Mouse (Mus musculus): ENCODE data around the gene Svop. TPM values are rescaled to one million over a fixed set of nuclear protein-coding genes. Genes with fewer than 3 reads are reported as not detected.

Svop gene
- polyA plus RNA-seq, 1 experiment from 2014 or later, result 80.3 TPM

- peaks cover 7% of the 10 kb centered on the region; the same call in 1 of the 2 replicates for H3K4me1 ChIP-seq (ENCODE audit: control insufficient read depth, insufficient read depth, low read length)
Measured at GRCm38 (mm10) chr5:114087875-114088480, 3.4 kb downstream of the Svop start.

DNA sequence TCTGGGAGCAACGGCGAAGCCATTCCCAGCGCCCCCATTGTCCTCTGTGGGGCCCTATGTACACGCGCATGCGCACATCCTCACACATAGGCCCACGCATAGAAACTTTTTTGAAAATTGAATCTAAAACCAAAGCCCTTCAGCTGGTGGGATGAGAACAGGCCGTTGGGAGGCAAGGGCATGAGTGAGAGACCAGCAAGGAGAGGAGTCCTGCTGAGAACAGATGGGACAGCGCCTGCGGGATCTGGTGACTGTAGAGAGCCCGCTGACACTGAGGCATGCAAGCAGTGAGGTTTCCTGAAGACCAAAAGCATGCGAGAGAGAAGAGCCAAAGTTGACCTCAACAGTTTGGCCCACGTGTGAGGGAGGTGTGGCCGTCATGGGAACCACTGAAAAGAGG is 5.9 kb downstream of the Svop start:
- no peak overlapping the region for H3K4me3 ChIP-seq (ENCODE audit: low read depth, low read length)
- no peaks in the 10 kb centered on the region for H3K36me3 ChIP-seq (ENCODE audit: control insufficient read depth, insufficient read depth, low read length)
- peaks cover 7% of the 10 kb centered on the region; the same call in 1 of the 2 replicates for H3K4me1 ChIP-seq (ENCODE audit: control insufficient read depth, insufficient read depth, low read length)
- no peak overlapping the region for H3K4me2 ChIP-seq (ENCODE audit: low read depth, low read length)
- ATAC-seq (ENCODE audit: low read depth), result no peak
- no peak overlapping the region for H3K27ac ChIP-seq (ENCODE audit: low read depth, low read length)
- 82% methylated on average over 14 of the region's 14 CpGs for WGBS
- no peak overlapping the region for H3K9ac ChIP-seq (replicated peaks; ENCODE audit: low read depth, low read length)
- H3K27me3 ChIP-seq (ENCODE audit: control insufficient read depth, insufficient read depth, low read length), result no peaks in the 10 kb centered on the region
- H3K9me3 ChIP-seq (ENCODE audit: control insufficient read depth, low read length), result no peaks in the 10 kb centered on the region

More at GRCm38 (mm10) chr5:114087875-114088480, 3.4 kb downstream of the Svop start:
- no peak overlapping the region for H3K9ac ChIP-seq (replicated peaks; ENCODE audit: low read depth, low read length)
- WGBS, result 83% methylated on average over 12 of the region's 12 CpGs
- no peaks in the 10 kb centered on the region for H3K9me3 ChIP-seq (ENCODE audit: control insufficient read depth, low read length)
- H3K4me2 ChIP-seq (ENCODE audit: low read depth, low read length), result no peak overlapping the region
- no peaks in the 10 kb centered on the region for H3K36me3 ChIP-seq (ENCODE audit: control insufficient read depth, insufficient read depth, low read length)
- H3K4me3 ChIP-seq (ENCODE audit: low read depth, low read length), result no peak overlapping the region
- no peak for ATAC-seq (ENCODE audit: low read depth)
- no peaks in the 10 kb centered on the region for H3K27me3 ChIP-seq (ENCODE audit: control insufficient read depth, insufficient read depth, low read length)
- H3K27ac ChIP-seq (ENCODE audit: low read depth, low read length), result no peak overlapping the region

DNA sequence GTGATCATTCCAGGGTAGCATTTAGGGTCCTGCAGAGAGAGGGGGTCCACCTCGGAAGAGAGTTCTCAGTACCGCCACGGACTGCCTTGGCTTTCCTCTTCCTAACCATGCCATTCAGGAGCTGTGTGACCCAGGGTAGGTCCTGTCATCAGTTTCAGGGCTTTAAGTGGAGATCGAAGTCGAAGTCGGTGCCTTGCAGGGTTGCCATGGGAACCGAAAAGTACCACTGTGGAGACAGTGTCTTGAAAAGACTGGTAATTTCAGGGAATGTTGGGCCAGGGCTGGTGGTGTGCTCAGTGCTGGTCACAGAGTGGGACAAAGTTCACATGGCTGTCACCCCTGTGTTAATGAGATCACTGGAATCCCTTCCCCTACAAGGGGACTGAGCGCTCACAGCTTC is 14.4 kb downstream of the Svop start:
- 50% methylated on average over 8 of the region's 8 CpGs for WGBS
- H3K9me3 ChIP-seq (ENCODE audit: control insufficient read depth, low read length), result no peaks in the 10 kb centered on the region
- no peak for ATAC-seq (ENCODE audit: low read depth)
- H3K27me3 ChIP-seq (ENCODE audit: control insufficient read depth, insufficient read depth, low read length), result no peaks in the 10 kb centered on the region
- H3K36me3 ChIP-seq (ENCODE audit: control insufficient read depth, insufficient read depth, low read length), result no peaks in the 10 kb centered on the region
- H3K27ac ChIP-seq (ENCODE audit: low read depth, low read length), result no peak overlapping the region
- H3K4me3 ChIP-seq (ENCODE audit: low read depth, low read length), result no peak overlapping the region
- no peaks in the 10 kb centered on the region for H3K4me1 ChIP-seq (ENCODE audit: control insufficient read depth, insufficient read depth, low read length)
- H3K9ac ChIP-seq (replicated peaks; ENCODE audit: low read depth, low read length), result no peak overlapping the region
- H3K4me2 ChIP-seq (ENCODE audit: low read depth, low read length), result no peak overlapping the region

- H3K36me3 ChIP-seq (ENCODE audit: control insufficient read depth, insufficient read depth, low read length), result no peaks in the 10 kb centered on the region
- H3K9me3 ChIP-seq (ENCODE audit: control insufficient read depth, low read length), result no peaks in the 10 kb centered on the region
- no peak overlapping the region for H3K4me2 ChIP-seq (ENCODE audit: low read depth, low read length)
- H3K27ac ChIP-seq (ENCODE audit: low read depth, low read length), result no peak overlapping the region
- no peaks in the 10 kb centered on the region for H3K27me3 ChIP-seq (ENCODE audit: control insufficient read depth, insufficient read depth, low read length)
- 38% methylated on average over 2 of the region's 2 CpGs for WGBS
- no peak overlapping the region for H3K9ac ChIP-seq (replicated peaks; ENCODE audit: low read depth, low read length)
- no peak for ATAC-seq (ENCODE audit: low read depth)
- H3K4me1 ChIP-seq (ENCODE audit: control insufficient read depth, insufficient read depth, low read length), result no peaks in the 10 kb centered on the region
- H3K4me3 ChIP-seq (ENCODE audit: low read depth, low read length), result no peak overlapping the region
Measured at GRCm38 (mm10) chr5:114072262-114072661, 19.1 kb downstream of the Svop start.

DNA sequence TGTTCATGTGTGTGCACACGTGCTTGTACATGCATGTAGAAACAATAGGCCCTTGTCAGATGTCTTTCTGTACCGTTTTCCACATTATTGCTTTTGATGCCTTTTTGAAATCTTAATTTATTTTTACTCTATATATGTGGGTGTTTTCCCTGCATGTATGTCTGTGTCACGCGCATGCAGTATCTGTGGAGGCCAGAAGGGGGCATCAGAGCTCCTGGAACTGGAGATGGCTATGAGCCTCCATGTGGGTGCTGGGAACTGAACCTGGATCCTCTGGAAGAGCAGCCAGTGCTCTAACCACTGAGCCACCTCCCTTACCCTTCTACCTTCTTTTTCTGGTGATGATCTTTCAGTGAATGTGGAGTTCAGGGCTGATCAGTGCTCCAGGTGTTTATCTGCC is 20.5 kb downstream of the Svop start:
- no peak overlapping the region for H3K4me3 ChIP-seq (ENCODE audit: low read depth, low read length)
- H3K27ac ChIP-seq (ENCODE audit: low read depth, low read length), result no peak overlapping the region
- 95% methylated on average over 4 of the region's 4 CpGs for WGBS
- ATAC-seq (ENCODE audit: low read depth), result no peak
- no peak overlapping the region for H3K4me2 ChIP-seq (ENCODE audit: low read depth, low read length)
- H3K9ac ChIP-seq (replicated peaks; ENCODE audit: low read depth, low read length), result no peak overlapping the region
- no peaks in the 10 kb centered on the region for H3K9me3 ChIP-seq (ENCODE audit: control insufficient read depth, low read length)
- no peaks in the 10 kb centered on the region for H3K36me3 ChIP-seq (ENCODE audit: control insufficient read depth, insufficient read depth, low read length)
- H3K4me1 ChIP-seq (ENCODE audit: control insufficient read depth, insufficient read depth, low read length), result no peaks in the 10 kb centered on the region
- H3K27me3 ChIP-seq (ENCODE audit: control insufficient read depth, insufficient read depth, low read length), result no peaks in the 10 kb centered on the region

DNA sequence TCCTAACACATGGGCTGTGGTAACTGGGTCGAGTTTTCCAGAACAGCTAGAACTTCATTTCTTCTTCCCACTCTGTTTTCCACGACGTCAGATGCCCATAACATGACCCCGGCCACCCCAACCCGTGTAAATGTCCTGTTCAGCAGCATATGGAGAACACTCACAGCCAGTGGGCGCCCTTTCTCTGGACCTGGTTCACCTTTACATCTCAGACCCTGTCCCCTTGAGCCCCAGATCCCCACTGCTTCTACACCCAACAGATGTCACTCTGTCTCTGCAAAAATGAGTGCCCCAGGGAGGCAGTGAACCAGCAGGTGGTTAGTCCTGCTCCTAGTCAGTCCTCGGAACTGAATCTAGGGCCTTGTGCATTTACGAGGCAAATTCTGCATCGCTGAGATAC is 23.4 kb downstream of the Svop start:
- no peak overlapping the region for H3K4me2 ChIP-seq (ENCODE audit: low read depth, low read length)
- H3K9ac ChIP-seq (replicated peaks; ENCODE audit: low read depth, low read length), result no peak overlapping the region
- H3K36me3 ChIP-seq (ENCODE audit: control insufficient read depth, insufficient read depth, low read length), result peaks cover 6% of the 10 kb centered on the region; the same call in 1 of the 2 replicates
- H3K27me3 ChIP-seq (ENCODE audit: control insufficient read depth, insufficient read depth, low read length), result no peaks in the 10 kb centered on the region
- H3K4me1 ChIP-seq (ENCODE audit: control insufficient read depth, insufficient read depth, low read length), result no peaks in the 10 kb centered on the region
- no peak overlapping the region for H3K27ac ChIP-seq (ENCODE audit: low read depth, low read length)
- no peak for ATAC-seq (ENCODE audit: low read depth)
- no peaks in the 10 kb centered on the region for H3K9me3 ChIP-seq (ENCODE audit: control insufficient read depth, low read length)
- WGBS, result 78% methylated on average over 9 of the region's 9 CpGs
- H3K4me3 ChIP-seq (ENCODE audit: low read depth, low read length), result no peak overlapping the region

DNA sequence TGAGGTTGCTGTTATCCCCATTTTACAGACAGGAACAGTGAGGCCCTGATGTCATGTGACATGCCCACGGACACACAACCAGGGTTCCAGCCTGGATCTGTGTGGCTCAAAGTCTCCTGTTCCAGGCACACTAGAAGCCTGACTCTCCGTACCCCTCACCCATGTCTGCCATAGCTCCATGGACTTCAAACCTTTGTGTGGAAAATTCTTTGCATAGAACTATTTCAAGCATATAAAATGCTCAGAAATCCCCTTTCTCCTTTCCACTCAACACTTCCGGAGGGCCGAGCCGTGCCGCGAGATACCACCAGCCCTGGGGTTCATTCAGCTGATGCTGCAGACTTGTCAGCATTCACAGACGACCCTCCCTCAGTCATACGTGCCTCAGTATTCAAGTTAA is 23.8 kb downstream of the Svop start:
- ATAC-seq (ENCODE audit: low read depth), result no peak
- WGBS, result 88% methylated on average over 9 of the region's 9 CpGs
- no peaks in the 10 kb centered on the region for H3K4me1 ChIP-seq (ENCODE audit: control insufficient read depth, insufficient read depth, low read length)
- H3K27me3 ChIP-seq (ENCODE audit: control insufficient read depth, insufficient read depth, low read length), result no peaks in the 10 kb centered on the region
- no peak overlapping the region for H3K27ac ChIP-seq (ENCODE audit: low read depth, low read length)
- H3K9me3 ChIP-seq (ENCODE audit: control insufficient read depth, low read length), result no peaks in the 10 kb centered on the region
- H3K36me3 ChIP-seq (ENCODE audit: control insufficient read depth, insufficient read depth, low read length), result peaks cover 9% of the 10 kb centered on the region; the same call in 1 of the 2 replicates
- no peak overlapping the region for H3K4me2 ChIP-seq (ENCODE audit: low read depth, low read length)
- no peak overlapping the region for H3K4me3 ChIP-seq (ENCODE audit: low read depth, low read length)
- no peak overlapping the region for H3K9ac ChIP-seq (replicated peaks; ENCODE audit: low read depth, low read length)

- peaks cover 10% of the 10 kb centered on the region; the same call in 1 of the 2 replicates for H3K36me3 ChIP-seq (ENCODE audit: control insufficient read depth, insufficient read depth, low read length)
- no peak overlapping the region for H3K9ac ChIP-seq (replicated peaks; ENCODE audit: low read depth, low read length)
- no peak overlapping the region for H3K4me3 ChIP-seq (ENCODE audit: low read depth, low read length)
- no peaks in the 10 kb centered on the region for H3K27me3 ChIP-seq (ENCODE audit: control insufficient read depth, insufficient read depth, low read length)
- H3K4me2 ChIP-seq (ENCODE audit: low read depth, low read length), result no peak overlapping the region
- no peak overlapping the region for H3K27ac ChIP-seq (ENCODE audit: low read depth, low read length)
- 56% methylated on average over 6 of the region's 6 CpGs for WGBS
- ATAC-seq (ENCODE audit: low read depth), result no peak
- no peaks in the 10 kb centered on the region for H3K4me1 ChIP-seq (ENCODE audit: control insufficient read depth, insufficient read depth, low read length)
- no peaks in the 10 kb centered on the region for H3K9me3 ChIP-seq (ENCODE audit: control insufficient read depth, low read length)
Measured at GRCm38 (mm10) chr5:114066601-114067000, 24.8 kb downstream of the Svop start.

GRCm38 (mm10) chr5:114065161-114065560 is 26.2 kb downstream of the Svop start, which contains the start of gene Usp30:
Usp30 (plus strand) TSS chr5:114065461.
- H3K4me1 ChIP-seq (ENCODE audit: control insufficient read depth, insufficient read depth, low read length), result no peaks in the 10 kb centered on the region
- H3K27ac ChIP-seq (ENCODE audit: low read depth, low read length), result no peak within 1 kb of the TSS
- H3K36me3 ChIP-seq (ENCODE audit: control insufficient read depth, insufficient read depth, low read length), result peaks cover 10% of the 10 kb centered on the region; the same call in 1 of the 2 replicates
- no peak within 1 kb of the TSS for H3K4me3 ChIP-seq (ENCODE audit: low read depth, low read length)
- no peak within 1 kb of the TSS for H3K9ac ChIP-seq (replicated peaks; ENCODE audit: low read depth, low read length)
- ATAC-seq (ENCODE audit: low read depth), result no peak
- 98% methylated on average over 6 of the region's 6 CpGs for WGBS
- no peaks in the 10 kb centered on the region for H3K9me3 ChIP-seq (ENCODE audit: control insufficient read depth, low read length)
- no peak within 1 kb of the TSS for H3K4me2 ChIP-seq (ENCODE audit: low read depth, low read length)
- H3K27me3 ChIP-seq (ENCODE audit: control insufficient read depth, insufficient read depth, low read length), result no peaks in the 10 kb centered on the region

Measured in neural tube, embryonic 14.5 days (tissue).